Mouse (Mus musculus): Measurements from ENCODE around the gene Plekha1.

GRCm38 (mm10) chr7:130894931-130895617 is 29.5 kb downstream of the Plekha1 start:
- no peak for TF ChIP-seq CTCF (IDR thresholded peaks at IDR 0.05; ENCODE audit: borderline replicate concordance, insufficient read depth, low read depth, low read length)
- no peak for TF ChIP-seq POLR2A (IDR thresholded peaks at IDR 0.05; ENCODE audit: borderline replicate concordance, insufficient read depth, low read length)

Data from cerebellum, adult 2 months (tissue).